Mouse (Mus musculus): ENCODE results near the gene 2510002D24Rik. TPM values are rescaled to one million over a fixed set of nuclear protein-coding genes. Genes with fewer than 3 reads are reported as not detected.

Gene 2510002D24Rik
- 19.1 and 19.9 TPM in 2 replicates for polyA plus RNA-seq (2015; fragmentation: Nextera tagmentation; extraction: Ambion mirVana)

DNA sequence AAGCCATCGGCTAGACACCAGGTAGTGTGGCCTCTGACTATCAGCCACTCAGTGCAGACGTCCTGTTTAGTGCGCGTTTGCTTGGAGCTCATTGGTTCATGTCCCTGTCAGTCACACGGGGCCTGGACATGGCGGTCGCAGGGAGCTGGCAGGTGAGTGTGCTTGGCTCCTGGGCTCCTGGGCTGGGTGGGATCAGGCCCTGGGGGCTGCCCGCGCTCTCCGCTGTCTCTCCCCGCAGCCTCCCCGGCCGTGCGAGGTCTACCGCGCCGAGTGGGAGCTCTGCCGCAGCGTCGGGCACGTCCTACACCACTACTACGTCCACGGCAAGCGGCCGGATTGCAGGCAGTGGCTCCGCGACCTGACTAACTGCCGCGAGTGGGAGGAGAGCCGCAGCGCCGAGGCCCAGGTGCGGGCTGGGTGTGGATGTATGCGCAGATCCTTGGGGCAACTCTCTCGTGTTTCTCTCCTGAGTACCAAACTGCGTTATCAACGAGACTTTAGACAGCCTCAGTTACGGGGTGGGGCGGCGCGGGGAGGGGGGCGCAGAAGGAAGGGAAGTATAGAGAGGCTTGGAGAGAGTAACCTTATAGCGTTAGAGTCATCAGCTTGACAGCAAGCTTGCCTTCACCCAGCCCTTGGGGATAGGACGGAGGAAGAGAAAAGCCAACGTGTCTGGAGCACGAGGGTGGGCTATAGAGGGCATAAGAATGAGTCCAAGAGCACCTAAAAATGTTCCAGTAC is at the start of gene 2510002D24Rik, which contains the start of gene Gm28539:
TSS of gene 2510002D24Rik (plus strand) at position 111 of the 741 bp plus-strand sequence.
TSS of gene Gm28539 (plus strand) at position 117 of the 741 bp plus-strand sequence.
- peaks cover 8% of the 10 kb centered on the region for H3K4me1 ChIP-seq (replicated peaks)
- no peaks in the 10 kb centered on the region for H3K9me3 ChIP-seq (replicated peaks)
- H3K4me2 ChIP-seq, result peak within 1 kb of the TSS; percentile 81
- peak within 1 kb of the TSS; percentile 78 for H3K27ac ChIP-seq (replicated peaks)
- peak within 1 kb of the TSS; percentile 92 for H3K9ac ChIP-seq
- H3K36me3 ChIP-seq (replicated peaks), result peaks cover 54% of the 10 kb centered on the region
- WGBS (ENCODE audit: insufficient replicate concordance), result under 1% methylated on average over 46 of the region's 46 CpGs
- peak; percentile 98 for ATAC-seq (ENCODE audit: insufficient read depth)
- H3K27me3 ChIP-seq, result no peaks in the 10 kb centered on the region
- peak within 1 kb of the TSS; percentile 85 for H3K4me3 ChIP-seq (replicated peaks)

DNA sequence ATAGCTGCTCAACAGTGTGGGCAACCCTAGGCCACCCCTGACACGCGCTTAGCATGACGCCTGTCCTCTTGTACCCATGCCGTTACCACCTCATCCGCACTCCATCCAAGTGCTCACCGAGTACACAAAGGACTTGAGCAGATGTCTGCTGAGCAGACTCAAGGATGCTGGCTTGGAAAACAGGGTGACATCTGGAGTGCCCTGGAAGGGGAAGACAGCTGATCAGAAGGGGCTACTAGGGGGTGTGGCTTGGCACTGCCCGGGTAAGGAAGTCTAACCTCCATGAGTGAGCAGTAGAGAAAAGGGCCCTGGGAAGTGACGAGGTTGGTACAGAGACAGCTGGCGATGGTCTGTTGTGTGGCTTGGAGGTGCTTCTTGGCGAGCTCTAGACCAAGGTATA is 49.7 kb upstream of the 2510002D24Rik start:
- Histone ChIP-seq H3K27ac (replicated peaks) (no peak overlapping the region), H3K9ac (no peak overlapping the region), H3K4me1 (replicated peaks) (peaks cover 26% of the 10 kb centered on the region), H3K27me3 (no peaks in the 10 kb centered on the region), H3K4me3 (replicated peaks) (no peak overlapping the region), H3K9me3 (replicated peaks) (no peaks in the 10 kb centered on the region), H3K36me3 (replicated peaks) (peaks cover 93% of the 10 kb centered on the region), H3K4me2 (no peak overlapping the region)
- WGBS (ENCODE audit: insufficient replicate concordance), result 88% methylated on average over 10 of the region's 10 CpGs
- no peak for ATAC-seq (ENCODE audit: insufficient read depth)

DNA sequence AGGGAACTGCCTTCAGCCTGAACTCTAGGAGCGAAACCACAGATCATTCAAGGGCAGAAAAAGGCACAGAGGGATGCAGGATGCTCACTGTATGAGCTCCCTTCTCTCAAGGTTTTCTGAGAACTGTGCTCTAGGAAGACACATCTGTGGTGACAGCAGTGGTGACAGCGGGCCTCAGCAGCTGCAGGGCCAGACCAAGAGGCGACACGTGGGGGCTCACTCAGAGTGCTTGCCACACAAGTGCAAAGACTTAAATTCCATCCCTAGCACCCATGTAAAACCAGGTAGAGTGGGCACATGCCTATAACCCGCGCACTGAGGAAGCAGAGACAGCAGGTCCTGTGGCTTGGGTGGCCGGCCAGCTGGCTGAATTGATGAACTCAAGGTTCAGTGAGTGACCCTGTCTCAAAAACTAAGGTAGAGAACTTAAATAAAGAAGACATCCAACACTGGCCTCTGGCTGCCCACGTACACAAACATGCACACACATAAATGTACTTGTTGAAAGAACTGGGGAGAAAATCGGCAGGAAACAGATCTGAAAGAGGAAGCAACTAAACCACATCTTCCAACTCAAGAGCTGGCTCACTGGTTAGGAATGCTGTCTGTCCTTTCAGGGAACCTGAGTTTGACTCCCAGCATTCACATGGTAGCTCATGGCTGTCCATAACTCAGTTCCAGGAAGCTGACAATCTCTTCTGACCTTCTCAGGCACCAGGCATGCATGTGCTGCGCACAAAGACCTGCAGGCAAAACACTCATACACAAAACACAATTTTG is 47.6 kb upstream of the 2510002D24Rik start:
- ATAC-seq (ENCODE audit: insufficient read depth), result no peak
- H3K27me3 ChIP-seq, result no peaks in the 10 kb centered on the region
- H3K27ac ChIP-seq (replicated peaks), result no peak overlapping the region
- no peak overlapping the region for H3K9ac ChIP-seq
- 55% methylated on average over 10 of the region's 10 CpGs for WGBS (ENCODE audit: insufficient replicate concordance)
- peaks cover 96% of the 10 kb centered on the region for H3K36me3 ChIP-seq (replicated peaks)
- no peak overlapping the region for H3K4me3 ChIP-seq (replicated peaks)
- H3K4me2 ChIP-seq, result no peak overlapping the region
- no peaks in the 10 kb centered on the region for H3K9me3 ChIP-seq (replicated peaks)
- peaks cover 26% of the 10 kb centered on the region for H3K4me1 ChIP-seq (replicated peaks)

GRCm38 (mm10) chr16:18795223-18795899 is 41.0 kb upstream of the 2510002D24Rik start:
- Histone ChIP-seq H3K4me1 (replicated peaks) (no peaks in the 10 kb centered on the region), H3K9ac (no peak overlapping the region), H3K9me3 (replicated peaks) (no peaks in the 10 kb centered on the region), H3K27ac (replicated peaks) (no peak overlapping the region), H3K27me3 (no peaks in the 10 kb centered on the region), H3K4me2 (no peak overlapping the region), H3K36me3 (replicated peaks) (peaks cover 99% of the 10 kb centered on the region), H3K4me3 (replicated peaks) (no peak overlapping the region)
- WGBS (ENCODE audit: insufficient replicate concordance), result 80% methylated on average over 11 of the region's 11 CpGs
- no peak for ATAC-seq (ENCODE audit: insufficient read depth)

- no peaks in the 10 kb centered on the region for H3K4me1 ChIP-seq (replicated peaks)
- H3K4me2 ChIP-seq, result no peak overlapping the region
- ATAC-seq (ENCODE audit: insufficient read depth), result no peak
- no peak overlapping the region for H3K4me3 ChIP-seq (replicated peaks)
- no peak overlapping the region for H3K9ac ChIP-seq
- no peak overlapping the region for H3K27ac ChIP-seq (replicated peaks)
- no peaks in the 10 kb centered on the region for H3K9me3 ChIP-seq (replicated peaks)
- no peaks in the 10 kb centered on the region for H3K27me3 ChIP-seq
- peaks cover 99% of the 10 kb centered on the region for H3K36me3 ChIP-seq (replicated peaks)
- 89% methylated on average over 7 of the region's 7 CpGs for WGBS (ENCODE audit: insufficient replicate concordance)
Measured at GRCm38 (mm10) chr16:18796645-18797044, 39.7 kb upstream of the 2510002D24Rik start.

DNA sequence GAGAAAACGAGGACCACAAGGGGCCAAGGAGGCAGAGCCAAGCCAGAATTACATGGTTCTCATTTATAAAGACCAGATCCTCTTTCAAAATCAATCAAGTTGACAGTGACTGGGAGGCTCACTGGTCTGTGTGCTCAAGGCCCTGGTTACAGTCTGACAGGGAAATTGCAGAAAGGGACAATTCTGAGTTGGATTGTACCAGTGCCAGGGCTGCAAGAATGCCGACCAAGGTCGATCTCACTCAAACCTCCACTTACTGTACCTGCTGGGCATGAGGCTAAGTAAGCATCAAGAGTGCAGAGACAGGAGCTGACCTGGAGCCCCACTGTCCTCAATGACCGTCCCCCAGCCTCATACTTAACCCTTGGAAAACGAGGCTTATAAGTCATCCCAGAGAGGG is 38.2 kb upstream of the 2510002D24Rik start:
- Histone ChIP-seq H3K36me3 (replicated peaks) (peaks cover 93% of the 10 kb centered on the region), H3K9me3 (replicated peaks) (no peaks in the 10 kb centered on the region), H3K4me1 (replicated peaks) (no peaks in the 10 kb centered on the region), H3K4me2 (no peak overlapping the region), H3K4me3 (replicated peaks) (no peak overlapping the region), H3K9ac (no peak overlapping the region), H3K27ac (replicated peaks) (no peak overlapping the region), H3K27me3 (no peaks in the 10 kb centered on the region)
- WGBS (ENCODE audit: insufficient replicate concordance), result 81% methylated on average over 5 of the region's 5 CpGs
- ATAC-seq (ENCODE audit: insufficient read depth), result no peak

DNA sequence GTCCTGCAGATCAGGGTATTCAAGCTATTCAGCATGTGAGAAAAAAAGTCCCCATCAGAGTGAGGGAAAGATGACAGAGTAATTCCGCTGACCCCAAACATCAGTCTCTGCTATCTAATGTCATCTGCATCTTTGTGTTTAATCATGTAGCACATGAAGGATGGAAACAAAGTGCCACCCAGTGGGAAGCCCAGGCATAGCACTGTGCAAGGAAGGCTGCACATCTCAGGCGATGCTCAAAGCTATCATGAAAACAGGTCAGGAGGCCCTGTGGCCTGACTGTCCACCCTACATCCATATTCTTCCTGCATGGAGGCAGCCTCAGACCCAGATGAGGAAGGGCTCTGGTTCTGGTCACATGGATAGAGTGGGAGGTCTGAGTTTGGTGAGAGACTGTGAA is 37.5 kb upstream of the 2510002D24Rik start:
- Histone ChIP-seq H3K4me2 (no peak overlapping the region), H3K27ac (replicated peaks) (no peak overlapping the region), H3K27me3 (no peaks in the 10 kb centered on the region), H3K9me3 (replicated peaks) (no peaks in the 10 kb centered on the region), H3K4me3 (replicated peaks) (no peak overlapping the region), H3K9ac (no peak overlapping the region), H3K4me1 (replicated peaks) (no peaks in the 10 kb centered on the region), H3K36me3 (replicated peaks) (peaks cover 91% of the 10 kb centered on the region)
- 84% methylated on average over 2 of the region's 2 CpGs for WGBS (ENCODE audit: insufficient replicate concordance)
- no peak for ATAC-seq (ENCODE audit: insufficient read depth)

- H3K4me1 ChIP-seq (replicated peaks), result peaks cover 24% of the 10 kb centered on the region
- no peak overlapping the region for H3K4me3 ChIP-seq (replicated peaks)
- no peak for ATAC-seq (ENCODE audit: insufficient read depth)
- H3K27ac ChIP-seq (replicated peaks), result no peak overlapping the region
- WGBS (ENCODE audit: insufficient replicate concordance), result 89% methylated on average over 2 of the region's 2 CpGs
- H3K9ac ChIP-seq, result no peak overlapping the region
- peaks cover 85% of the 10 kb centered on the region for H3K36me3 ChIP-seq (replicated peaks)
- H3K27me3 ChIP-seq, result no peaks in the 10 kb centered on the region
- H3K4me2 ChIP-seq, result no peak overlapping the region
- no peaks in the 10 kb centered on the region for H3K9me3 ChIP-seq (replicated peaks)
Measured at GRCm38 (mm10) chr16:18805746-18806145, 30.6 kb upstream of the 2510002D24Rik start.

- 81% methylated on average over 5 of the region's 5 CpGs for WGBS (ENCODE audit: insufficient replicate concordance)
- 0 out of 2 replicates have a peak overlapping the region, but pooled peaks have one; percentile 11 for H3K4me2 ChIP-seq
- H3K9ac ChIP-seq, result no peak overlapping the region
Measured at GRCm38 (mm10) chr16:18809001-18809400, 27.4 kb upstream of the 2510002D24Rik start.

GRCm38 (mm10) chr16:18811032-18811431 is 25.3 kb upstream of the 2510002D24Rik start:
- Histone ChIP-seq H3K27me3 (no peaks in the 10 kb centered on the region), H3K4me2 (peak overlapping the region; percentile 83), H3K4me3 (replicated peaks) (peak overlapping the region; percentile 70), H3K36me3 (replicated peaks) (peaks cover 66% of the 10 kb centered on the region), H3K4me1 (replicated peaks) (peaks cover 48% of the 10 kb centered on the region), H3K9me3 (replicated peaks) (no peaks in the 10 kb centered on the region), H3K27ac (replicated peaks) (peak overlapping the region; percentile 80), H3K9ac (peak overlapping the region; percentile 74)
- peak; percentile 56 for ATAC-seq (ENCODE audit: insufficient read depth)
- 2% methylated on average over 5 of the region's 5 CpGs for WGBS (ENCODE audit: insufficient replicate concordance)

More at GRCm38 (mm10) chr16:18809001-18809400, 27.4 kb upstream of the 2510002D24Rik start:
- no peaks in the 10 kb centered on the region for H3K9me3 ChIP-seq (replicated peaks)
- peaks cover 42% of the 10 kb centered on the region for H3K4me1 ChIP-seq (replicated peaks)
- peaks cover 65% of the 10 kb centered on the region for H3K36me3 ChIP-seq (replicated peaks)
- no peak for ATAC-seq (ENCODE audit: insufficient read depth)
- H3K27ac ChIP-seq (replicated peaks), result no peak overlapping the region
- no peak overlapping the region for H3K4me3 ChIP-seq (replicated peaks)
- H3K27me3 ChIP-seq, result no peaks in the 10 kb centered on the region
